Mouse (Mus musculus) cortical plate, adult 2 months (tissue): ENCODE results near the gene Hpcal4.

Source experiments
- CTCF ChIP-seq: fragments of 200-500 bp; IDR thresholded peaks from 2 replicates; pipeline ENCODE4 v1.5.1; 2011; ENCODE audit warnings: mild to moderate bottlenecking, control low read depth, low read length; ENCODE audit not compliant: insufficient read depth; ENCODE audit errors: extremely low read depth
- POLR2A ChIP-seq: fragments of 200-500 bp; IDR thresholded peaks from 2 replicates; pipeline ENCODE4 v1.6.1; 2011; ENCODE audit warnings: mild to moderate bottlenecking, low read length, control low read depth; ENCODE audit not compliant: insufficient read depth; ENCODE audit errors: extremely low read depth

- TF ChIP-seq CTCF (no peak), POLR2A (no peak)
These were observed 31.0 kb upstream of the Hpcal4 start for GRCm38 (mm10) chr4:123152003-123152402.
